In the genomic region with DNA sequence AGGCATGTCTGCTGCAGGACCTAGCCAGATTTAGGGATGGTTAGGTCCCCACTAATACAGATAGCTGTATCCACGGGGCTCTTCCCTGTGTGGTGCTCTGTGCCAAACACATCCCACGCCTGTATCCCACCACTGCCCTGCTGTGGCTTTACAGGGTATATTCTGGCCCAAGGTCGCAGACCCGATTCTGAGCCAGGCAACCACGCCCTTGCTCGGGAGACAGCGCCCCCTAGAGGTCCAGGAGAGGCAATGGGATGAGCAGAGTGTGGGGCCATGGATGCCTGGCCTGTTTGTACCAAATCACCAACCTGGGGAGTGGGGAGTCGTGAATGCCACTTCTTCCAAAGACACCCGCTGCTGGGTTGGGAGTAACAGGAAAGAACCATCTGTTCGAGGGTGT, we compare ENCODE assay signal across 8 mouse cellular contexts.
A peak's percentile ranks its signal among the peaks of the same experiment; 100 is the strongest.
DNase-seq lines count a peak whose midpoint lies in the region; ATAC-seq and TF ChIP-seq lines count a peak whose summit lies in the region.

No protein-coding gene starts in this region.

- 24% methylated on average over 10 of the region's 10 CpGs for WGBS in spleen, adult 2 months

- TF ChIP-seq CTCF in spleen, adult 2 months (IDR thresholded peaks at IDR 0.05; ENCODE audit: extremely low read depth, insufficient read depth, insufficient read length, insufficient replicate concordance) = peak; percentile 48; the same call in 1 of the 2 replicates

- H3K36me3 ChIP-seq in spleen, adult 2 months (ENCODE audit: control insufficient read depth, insufficient read depth, low read length) = no peaks in the 10 kb centered on the region

- H3K27me3 ChIP-seq in spleen, adult 2 months (ENCODE audit: control insufficient read depth, insufficient read depth, low read length) = no peaks in the 10 kb centered on the region

- no peak for TF ChIP-seq POLR2A in spleen, adult 2 months (IDR thresholded peaks at IDR 0.05; ENCODE audit: low read depth, low read length)

- peak; percentile 51 for ATAC-seq in frontal cortex, adult (ENCODE audit: low TSS enrichment)
- peak; percentile 38 for ATAC-seq in inflammation-experienced regulatory T-cells, adult 6 months

- H3K4me3 ChIP-seq in spleen, adult 2 months (ENCODE audit: extremely low read depth, insufficient read depth, insufficient read length) = no peak overlapping the region

- no peak overlapping the region for H3K27ac ChIP-seq in spleen, adult 2 months (ENCODE audit: insufficient read depth, low read length)

- no peaks in the 10 kb centered on the region for H3K4me1 ChIP-seq in spleen, adult 2 months (ENCODE audit: control insufficient read depth, insufficient read depth, insufficient read length)

- no peak for DNase-seq in frontal cortex, postnatal 14 days (ENCODE audit: low spot score in 2 of 2)
- peak; percentile 27 for DNase-seq in 3134 (ENCODE audit: extremely low read depth, insufficient read length, low spot score)
- peak; percentile 59 for DNase-seq in adrenal gland, adult 2 months
- peak; percentile 69 for DNase-seq in embryo, embryonic 10 days (ENCODE audit: low spot score)
- peak; percentile 54 for DNase-seq in lung, postnatal 14 days
- peak in 1 of 2 experiments; percentile 12 for DNase-seq in spleen, adult 2 months (ENCODE audit: low read depth in 1 of 2, low spot score in 2 of 2)

Comparison
In these comparisons a context has a peak if more than half of its experiments do, and no peak if none do; other contexts are left out.
1. DNase-seq: peak in 3134 (single experiment), adrenal gland, adult 2 months (single experiment), embryo, embryonic 10 days (single experiment) and lung, postnatal 14 days (single experiment); none in frontal cortex, postnatal 14 days (0 of 2).